8 mouse cellular contexts compared by ENCODE assay signal in genomic region chr7:45717918-45718297, GRCm38 (mm10). TPM values are rescaled to one million over a fixed set of nuclear protein-coding genes. Genes with fewer than 3 reads are reported as not detected.
DNase-seq lines count a peak whose midpoint lies in the region; ATAC-seq and TF ChIP-seq lines count a peak whose summit lies in the region.

Gene Sphk2 (minus strand): TSS chr7:45718002.

- no peak for TF ChIP-seq CTCF in ES-Bruce4 (IDR thresholded peaks at IDR 0.05; ENCODE audit: low read depth, low read length)

- WGBS in forebrain, embryonic 14.5 days = under 1% methylated on average over 41 of the region's 41 CpGs
- under 1% methylated on average over 41 of the region's 41 CpGs for whole genome bisulfite sequencing in neural tube, embryonic 15.5 days

- H3K9ac ChIP-seq in ES-Bruce4 (ENCODE audit: low read depth, poor library complexity, severe bottlenecking) = peak within 1 kb of the TSS; percentile 90
- peak within 1 kb of the TSS; percentile 98 for H3K9ac ChIP-seq in forebrain, embryonic 14.5 days (ENCODE audit: low read length)
- peak within 1 kb of the TSS; percentile 83 for H3K9ac ChIP-seq in neural tube, embryonic 15.5 days (replicated peaks)

- peak within 1 kb of the TSS; percentile 93 for H3K4me2 ChIP-seq in forebrain, embryonic 14.5 days (ENCODE audit: low read length)
- H3K4me2 ChIP-seq in neural tube, embryonic 15.5 days = peak within 1 kb of the TSS; percentile 82

- ATAC-seq in cerebellum, adult (ENCODE audit: insufficient number of reproducible peaks, low FRiP score, low TSS enrichment) = peak; percentile 50; the same call in 1 of the 2 replicates
- peak; percentile 79 for ATAC-seq in forebrain, embryonic 14.5 days
- peak; percentile 77 for ATAC-seq in neural tube, embryonic 15.5 days (ENCODE audit: low FRiP score)

- peak; percentile 99 for DNase-seq in forebrain, embryonic 14.5 days (ENCODE audit: low spot score)
- peak; percentile 98 to 99 for DNase-seq in heart, postnatal 14 days
- peak; percentile 99 for DNase-seq in layer of hippocampus, adult 11-12 months (ENCODE audit: low spot score)
- peak; percentile 98 for DNase-seq in lung, adult 18-20 months
- peak; percentile 98 for DNase-seq in testis, postnatal 14 days (ENCODE audit: low spot score)

- peak; percentile 83 for TF ChIP-seq POLR2A in ES-Bruce4 (IDR thresholded peaks at IDR 0.05; ENCODE audit: insufficient read depth, low read length)

- H3K27ac ChIP-seq in ES-Bruce4 (ENCODE audit: insufficient read depth, low read length) = peak within 1 kb of the TSS; percentile 45
- peak within 1 kb of the TSS; percentile 89 for H3K27ac ChIP-seq in forebrain, embryonic 14.5 days (ENCODE audit: low read depth, low read length)
- peak within 1 kb of the TSS; percentile 92 for H3K27ac ChIP-seq in neural tube, embryonic 15.5 days (replicated peaks)

- no peaks in the 10 kb centered on the region for H3K27me3 ChIP-seq in ES-Bruce4 (ENCODE audit: control insufficient read depth, insufficient read depth, low read length, poor library complexity, severe bottlenecking)
- no peaks in the 10 kb centered on the region for H3K27me3 ChIP-seq in forebrain, embryonic 14.5 days (replicated peaks; ENCODE audit: control insufficient read depth, insufficient read depth, low read length)
- no peaks in the 10 kb centered on the region for H3K27me3 ChIP-seq in neural tube, embryonic 15.5 days (replicated peaks)

- TF ChIP-seq EP300 in ES-Bruce4 (IDR thresholded peaks at IDR 0.05; ENCODE audit: insufficient read depth, low read depth, low read length) = peak; percentile 85

- no peaks in the 10 kb centered on the region for H3K4me1 ChIP-seq in ES-Bruce4 (ENCODE audit: control insufficient read depth, insufficient read depth, low read length)
- peaks cover 30% of the 10 kb centered on the region for H3K4me1 ChIP-seq in forebrain, embryonic 14.5 days (ENCODE audit: control insufficient read depth, insufficient read depth, low read length)
- peaks cover 49% of the 10 kb centered on the region for H3K4me1 ChIP-seq in neural tube, embryonic 15.5 days

- no peaks in the 10 kb centered on the region for H3K9me3 ChIP-seq in ES-Bruce4 (replicated peaks; ENCODE audit: control insufficient read depth, insufficient read depth, low read length, poor library complexity, severe bottlenecking)
- H3K9me3 ChIP-seq in forebrain, embryonic 14.5 days (replicated peaks; ENCODE audit: control insufficient read depth, low read length) = no peaks in the 10 kb centered on the region
- no peaks in the 10 kb centered on the region for H3K9me3 ChIP-seq in neural tube, embryonic 15.5 days (replicated peaks)

- intact Hi-C loops in heart, postnatal 14 days (cut with DNase I) = no loop called here

- peaks cover 32% of the 10 kb centered on the region for H3K36me3 ChIP-seq in ES-Bruce4 (ENCODE audit: control insufficient read depth, insufficient read depth, low read length, poor library complexity, severe bottlenecking)
- peaks cover 47% of the 10 kb centered on the region for H3K36me3 ChIP-seq in forebrain, embryonic 14.5 days (ENCODE audit: control insufficient read depth, insufficient read depth, low read length)
- H3K36me3 ChIP-seq in neural tube, embryonic 15.5 days = peaks cover 36% of the 10 kb centered on the region

- peak within 1 kb of the TSS; percentile 93 for H3K4me3 ChIP-seq in ES-Bruce4 (ENCODE audit: low read depth, low read length)
- peak within 1 kb of the TSS; percentile 96 for H3K4me3 ChIP-seq in forebrain, embryonic 14.5 days (ENCODE audit: low read depth, low read length)
- peak within 1 kb of the TSS; percentile 79 for H3K4me3 ChIP-seq in neural tube, embryonic 15.5 days (replicated peaks)

RNA-seq across cellular contexts. Expression of gene Sphk2, which starts in this region (rescaled TPM):
- 10.4 and 11.1 TPM in 2 replicates for polyA plus RNA-seq in ES-Bruce4 (2011; ENCODE audit: insufficient read depth, insufficient read length, low read depth, missing spikeins)
- 16.3 and 19.7 TPM in 2 replicates for polyA plus RNA-seq in forebrain, embryonic 14.5 days (2014; fragmentation: Nextera tagmentation; extraction: Ambion mirVana)
- 10 to 100 TPM; 17.5 to 18.8 TPM for total RNA-seq in heart, postnatal 14 days (2021)
- polyA plus RNA-seq in neural tube, embryonic 15.5 days (2015; fragmentation: Nextera tagmentation; extraction: Ambion mirVana) = 23.0 and 25.7 TPM in 2 replicates

Comparison
In these comparisons a context has a peak if more than half of its experiments do, and no peak if none do; other contexts are left out.
1. Peak in every context shown above with its lines: DNase-seq, ATAC-seq, H3K4me3 ChIP-seq and H3K27ac ChIP-seq.